Mouse (Mus musculus) thymus, adult 2 months (tissue): Measurements from ENCODE around the gene Tas2r135.

Experiments
- CTCF ChIP-seq: fragments of 200-500 bp; IDR thresholded peaks from 2 replicates; pipeline ENCODE4 v1.5.1; 2012; ENCODE audit warnings: mild to moderate bottlenecking, control low read depth, low read length, moderate library complexity, borderline replicate concordance; ENCODE audit not compliant: control insufficient read depth, poor library complexity, insufficient read depth; ENCODE audit errors: extremely low read depth
- POLR2A ChIP-seq: fragments of 200-500 bp; IDR thresholded peaks from 2 replicates; pipeline ENCODE4 v1.6.1; 2012; ENCODE audit warnings: mild to moderate bottlenecking, low read length, control low read depth, moderate library complexity; ENCODE audit not compliant: control insufficient read depth, poor library complexity, insufficient read depth; ENCODE audit errors: extremely low read depth

GRCm38 (mm10) chr6:42434446-42434845 lies 29.2 kb downstream of the Tas2r135 start, which contains the start of gene Tas2r126:
- no peak for TF ChIP-seq POLR2A
- no peak for TF ChIP-seq CTCF
